ENCODE assay signal across 21 mouse cellular contexts in genomic region chr2:157137959-157138731, GRCm38 (mm10). TPM values are rescaled to one million over a fixed set of nuclear protein-coding genes. Genes with fewer than 3 reads are reported as not detected.
DNase-seq lines count a peak whose midpoint lies in the region; ATAC-seq and TF ChIP-seq lines count a peak whose summit lies in the region.
"Had no signal": no experiment of that assay in that cellular context is flagged by ENCODE, and none has a peak within 500 bp of the region (broad histone marks: within the 10 kb centered on the region; RNA-seq: fewer than 3 reads in every experiment).

No protein-coding gene starts in this region.

- H3K4me3 ChIP-seq in lung, adult 2 months (replicated peaks; ENCODE audit: extremely low read depth, low read depth, low read length): no peak overlapping the region
- H3K4me3 ChIP-seq in CH12.LX (replicated peaks in 1 of 3; ENCODE audit: low read depth in 2 of 3, low read length in 2 of 3, poor library complexity in 1 of 3): no peak overlapping the region
- no peak overlapping the region for H3K4me3 ChIP-seq in spleen, adult 2 months (ENCODE audit: extremely low read depth, insufficient read depth, insufficient read length)
- H3K4me3 ChIP-seq in forebrain, embryonic 11.5 days (ENCODE audit: low read depth, low read length): no peak overlapping the region
- H3K4me3 ChIP-seq in gastrocnemius, adult 2 months: no peak overlapping the region
- H3K4me3 ChIP-seq: erythroblast, embryonic 14.5 days; layer of hippocampus, adult 2 months had no signal

- TF ChIP-seq EP300 in CH12.LX (IDR thresholded peaks at IDR 0.05; ENCODE audit: low read length): peak; percentile 68

- no peak overlapping the region for H3K4me2 ChIP-seq in CH12.LX (ENCODE audit: insufficient read depth, low read depth, poor library complexity, severe bottlenecking)
- H3K4me2 ChIP-seq in forebrain, embryonic 11.5 days (ENCODE audit: low read depth, low read length, severe bottlenecking): no peak overlapping the region

- H3K27me3 ChIP-seq in CH12.LX (replicated peaks): no peaks in the 10 kb centered on the region
- no peaks in the 10 kb centered on the region for H3K27me3 ChIP-seq in spleen, adult 2 months (ENCODE audit: control insufficient read depth, insufficient read depth, low read length)
- H3K27me3 ChIP-seq in forebrain, embryonic 11.5 days (ENCODE audit: control insufficient read depth, insufficient read depth, low read length): no peaks in the 10 kb centered on the region

- no peak for TF ChIP-seq CTCF in lung, adult 2 months (IDR thresholded peaks at IDR 0.05; ENCODE audit: insufficient read depth, low read length)
- no peak; a peak in 1 of 4 replicates for TF ChIP-seq CTCF in CH12.LX (conservative IDR thresholded peaks at IDR 0.05 in 1 of 2, IDR thresholded peaks at IDR 0.05 in 1 of 2; ENCODE audit: low read depth in 2 of 2, low read length in 2 of 2)
- no peak for TF ChIP-seq CTCF in spleen, adult 2 months (IDR thresholded peaks at IDR 0.05; ENCODE audit: extremely low read depth, insufficient read depth, insufficient read length, insufficient replicate concordance)
- no peak for TF ChIP-seq CTCF in gastrocnemius, adult 2 months (IDR thresholded peaks at IDR 0.05)

- dilution Hi-C loops in CH12.LX (cut with MboI; ENCODE audit: extremely low pct_ligation_motif_present, extremely low pct_unique_long_range_greater_than_20kb, low sequenced_read_pairs): no loop called here

- intact Hi-C loops in gastrocnemius, adult 2 months (cut with DNase I): no loop called here

- DNase-seq in lung, postnatal 36 days: peak; percentile 58
- no peak for DNase-seq in lung, adult 2 months
- DNase-seq in CH12.LX (ENCODE audit: extremely low read depth): peak; percentile 71
- peak; percentile 59 to 74 for DNase-seq in spleen, adult 2 months (ENCODE audit: low read depth in 1 of 2, low spot score in 2 of 2)
- no peak for DNase-seq in layer of hippocampus, adult 11-12 months (ENCODE audit: low spot score)
- no peak for DNase-seq in forebrain, embryonic 11.5 days (ENCODE audit: low spot score)
- DNase-seq in gastrocnemius, adult 2 months: no peak
- DNase-seq: cerebellum, adult 18-20 months; heart, adult 18-20 months; lung, postnatal 4 days; thymus, postnatal 25 days had no signal

- peak overlapping the region; percentile 12; the same call in 1 of the 2 replicates for H3K27ac ChIP-seq in CH12.LX (ENCODE audit: insufficient read depth, low read depth)
- H3K27ac ChIP-seq in spleen, adult 2 months (ENCODE audit: insufficient read depth, low read length): peak overlapping the region; percentile 80
- no peak overlapping the region for H3K27ac ChIP-seq in forebrain, embryonic 11.5 days (ENCODE audit: low read depth, low read length)
- H3K27ac ChIP-seq in gastrocnemius, adult 2 months: no peak overlapping the region
- H3K27ac ChIP-seq: layer of hippocampus, adult 2 months had no signal

- in situ Hi-C loops in CH12.LX (cut with MboI; ENCODE audit: low pct_ligation_motif_present, low pct_unique_long_range_greater_than_20kb, low sequenced_read_pairs): loop anchor here (10.0 to 25.0 kb wide), 2 partner anchors 47 to 424 kb away; partner anchors contain the start of genes Blcap and Nnat

- H3K9me3 ChIP-seq in CH12.LX (replicated peaks; ENCODE audit: low read length): peaks cover 8% of the 10 kb centered on the region
- H3K9me3 ChIP-seq in forebrain, embryonic 11.5 days (ENCODE audit: control insufficient read depth, low read length): no peaks in the 10 kb centered on the region

- no peaks in the 10 kb centered on the region for H3K36me3 ChIP-seq in CH12.LX (replicated peaks in 1 of 2; ENCODE audit: control insufficient read depth in 1 of 2, insufficient read depth in 1 of 2, low read length in 1 of 2)
- H3K36me3 ChIP-seq in spleen, adult 2 months (ENCODE audit: control insufficient read depth, insufficient read depth, low read length): no peaks in the 10 kb centered on the region
- no peaks in the 10 kb centered on the region for H3K36me3 ChIP-seq in forebrain, embryonic 11.5 days (ENCODE audit: control insufficient read depth, insufficient read depth, low read length)

- no peak; the same call in none of the 2 replicates for TF ChIP-seq RAD21 in CH12.LX (IDR thresholded peaks at IDR 0.05; ENCODE audit: low read depth, low read length)

- H3K4me1 ChIP-seq in lung, adult 2 months (ENCODE audit: control insufficient read depth, insufficient read depth, low read length): peaks cover 7% of the 10 kb centered on the region
- H3K4me1 ChIP-seq in CH12.LX (ENCODE audit: control insufficient read depth in 1 of 2, insufficient read depth in 2 of 2): peaks cover 7 to 33% of the 10 kb centered on the region in 2 experiments; a peak in 3 of 4 replicates
- H3K4me1 ChIP-seq in spleen, adult 2 months (ENCODE audit: control insufficient read depth, insufficient read depth, insufficient read length): peaks cover 16% of the 10 kb centered on the region; the same call in 1 of the 2 replicates
- peaks cover 2% of the 10 kb centered on the region; the same call in 1 of the 2 replicates for H3K4me1 ChIP-seq in forebrain, embryonic 11.5 days (replicated peaks; ENCODE audit: control insufficient read depth, insufficient read depth, low read length)

- H3K9ac ChIP-seq in CH12.LX (ENCODE audit: insufficient read depth, low read depth): no peak overlapping the region
- no peak overlapping the region for H3K9ac ChIP-seq in forebrain, embryonic 11.5 days (ENCODE audit: low read length)

- no peak for TF ChIP-seq POLR2A in lung, adult 2 months (IDR thresholded peaks at IDR 0.05; ENCODE audit: borderline replicate concordance, extremely low read depth, low read depth, low read length)
- no peak for TF ChIP-seq POLR2A in CH12.LX (IDR thresholded peaks at IDR 0.05; ENCODE audit: low read depth, low read length)
- no peak for TF ChIP-seq POLR2A in spleen, adult 2 months (IDR thresholded peaks at IDR 0.05; ENCODE audit: low read depth, low read length)

- peak; percentile 55 to 58; a peak in 3 of 4 replicates for ATAC-seq in hematopoietic stem cell, adult 5-6 weeks (replicated peaks in 1 of 2; ENCODE audit: insufficient read depth in 1 of 2, low FRiP score in 2 of 2, low TSS enrichment in 1 of 2, low read depth in 1 of 2, poor library complexity in 2 of 2, severe bottlenecking in 2 of 2)
- ATAC-seq in forebrain, embryonic 11.5 days (replicated peaks; ENCODE audit: low FRiP score): no peak
- ATAC-seq: hindbrain, embryonic 16.5 days had no signal

- 72% methylated on average over 9 of the region's 9 CpGs for whole genome bisulfite sequencing in lung, adult 2 months
- WGBS in spleen, adult 2 months: 23% methylated on average over 9 of the region's 9 CpGs
- 92% methylated on average over 9 of the region's 9 CpGs for WGBS in forebrain, embryonic 11.5 days

- peaks cover 12% of the 10 kb centered on the region for H3K79me2 ChIP-seq in CH12.LX (replicated peaks; ENCODE audit: control insufficient read depth, extremely low read depth, insufficient read depth, poor library complexity, severe bottlenecking)

TF ChIP-seq in CH12.LX, 34 proteins besides CTCF, POLR2A, EP300 and RAD21 (continues in another document):
- TF ChIP-seq IRF4 (IDR thresholded peaks at IDR 0.05; ENCODE audit: low read depth, low read length) (peak; percentile 40; the same call in 1 of the 2 replicates), ETS1 (conservative IDR thresholded peaks at IDR 0.05; ENCODE audit: low read depth, low read length) (no peak), SMC3 (IDR thresholded peaks at IDR 0.05; ENCODE audit: low read depth, low read length) (no peak), NELFE (IDR thresholded peaks at IDR 0.05; ENCODE audit: low read depth, low read length) (no peak), MAX (IDR thresholded peaks at IDR 0.05; ENCODE audit: low read length) (no peak), USF2 (conservative IDR thresholded peaks at IDR 0.05; ENCODE audit: low read depth, low read length) (no peak), JUND (conservative IDR thresholded peaks at IDR 0.05; ENCODE audit: low read depth, low read length) (no peak), ZMIZ1 (IDR thresholded peaks at IDR 0.05; ENCODE audit: low read depth, low read length) (no peak), MYC (IDR thresholded peaks at IDR 0.05; ENCODE audit: low read depth, low read length) (0 out of 2 replicates have a peak, but pooled peaks have one; percentile 40), CHD2 (IDR thresholded peaks at IDR 0.05; ENCODE audit: low read length) (no peak), ZC3H11A (IDR thresholded peaks at IDR 0.05; ENCODE audit: low read depth, low read length) (no peak), BHLHE40 (IDR thresholded peaks at IDR 0.05; ENCODE audit: low read depth, low read length) (peak; percentile 59), TCF12 (IDR thresholded peaks at IDR 0.05; ENCODE audit: low read depth, low read length) (no peak), MAZ (IDR thresholded peaks at IDR 0.05; ENCODE audit: low read depth, low read length) (no peak), TBP (conservative IDR thresholded peaks at IDR 0.05; ENCODE audit: low read depth, low read length) (0 out of 2 replicates have a peak, but pooled peaks have one; percentile 51)

RNA-seq across cellular contexts. Expression of gene Samhd1, which starts 3.1 kb away (rescaled TPM):
- polyA plus RNA-seq in lung, adult 2 months (2012; rRNA removed): 69.9 and 85.8 TPM in 2 replicates
- total RNA-seq in CH12.LX (2012; rRNA removed) (32.8 and 33.2 TPM in 2 replicates), CH12.LX (2014; rRNA removed) (67.9 and 79.7 TPM in 2 replicates)
- 79.5 and 81.1 TPM in 2 replicates for polyA plus RNA-seq in CH12.LX (2012; ENCODE audit: insufficient read length, low read depth)
- 129 and 134 TPM in 2 replicates for total RNA-seq in hematopoietic stem cell, adult 5-6 weeks (2017)
- polyA plus RNA-seq in spleen, adult 2 months (2012; rRNA removed): 120 and 145 TPM in 2 replicates
- 25.6 and 27.5 TPM in 2 replicates for polyA plus RNA-seq in forebrain, embryonic 11.5 days (2014; fragmentation: Nextera tagmentation; extraction: Ambion mirVana)
- total RNA-seq in gastrocnemius, adult 2 months (2021): 10 to 100 TPM; 15.1 to 15.8 TPM

RNA-seq across cellular contexts. Expression of gene Tldc2, which starts 51.3 kb away (rescaled TPM):
- not detected in 2 replicates for polyA plus RNA-seq in lung, adult 2 months (2012; rRNA removed)
- total RNA-seq in CH12.LX (2012; rRNA removed) (not detected in 2 replicates), CH12.LX (2014; rRNA removed) (not detected in 2 replicates)
- polyA plus RNA-seq in CH12.LX (2012; ENCODE audit: insufficient read length, low read depth): not detected in 2 replicates
- not detected in 2 replicates for total RNA-seq in hematopoietic stem cell, adult 5-6 weeks (2017)
- polyA plus RNA-seq in spleen, adult 2 months (2012; rRNA removed): not detected in 2 replicates
- not detected in 2 replicates for polyA plus RNA-seq in forebrain, embryonic 11.5 days (2014; fragmentation: Nextera tagmentation; extraction: Ambion mirVana)
- not detected for total RNA-seq in gastrocnemius, adult 2 months (2021)
- total RNA-seq: ES-E14; heart, adult 18-20 months; layer of hippocampus, adult 2 months; left cerebral cortex, postnatal 25 days; liver, adult 2 months had no signal
- polyA plus RNA-seq: brain, embryonic 14.5 days; erythroblast, embryonic 14.5 days; heart, postnatal 0 days; hindbrain, embryonic 16.5 days; liver, adult 2 months; stomach, embryonic 14.5 days had no signal

RNA-seq across cellular contexts. Expression of gene Soga1, which starts 59.1 kb away (rescaled TPM):
- polyA plus RNA-seq in lung, adult 2 months (2012; rRNA removed): 34.1 and 37.1 TPM in 2 replicates
- 1.0 and 2.0 TPM in 2 replicates for total RNA-seq in CH12.LX (2012; rRNA removed)
- total RNA-seq in CH12.LX (2014; rRNA removed): 0.31 and 0.39 TPM in 2 replicates
- 1.8 and 2.0 TPM in 2 replicates for polyA plus RNA-seq in CH12.LX (2012; ENCODE audit: insufficient read length, low read depth)
- total RNA-seq in hematopoietic stem cell, adult 5-6 weeks (2017): 7.4 and 10.0 TPM in 2 replicates
- 5.3 and 5.4 TPM in 2 replicates for polyA plus RNA-seq in spleen, adult 2 months (2012; rRNA removed)
- polyA plus RNA-seq in forebrain, embryonic 11.5 days (2014; fragmentation: Nextera tagmentation; extraction: Ambion mirVana): 8.1 and 8.2 TPM in 2 replicates
- total RNA-seq in gastrocnemius, adult 2 months (2021): 1 to 10 TPM; 2.8 to 4.5 TPM

Comparison
In these comparisons a context has a peak if more than half of its experiments do, and no peak if none do; other contexts are left out.
1. DNase-seq: peak in lung, postnatal 36 days (single experiment), CH12.LX (single experiment) and spleen, adult 2 months (2 of 2); none in lung, adult 2 months (single experiment), layer of hippocampus, adult 11-12 months (single experiment), forebrain, embryonic 11.5 days (single experiment) and gastrocnemius, adult 2 months (single experiment).
2. H3K27ac ChIP-seq: peak in CH12.LX (single experiment) and spleen, adult 2 months (single experiment); none in forebrain, embryonic 11.5 days (single experiment) and gastrocnemius, adult 2 months (single experiment).